Mouse (Mus musculus) lung, adult 2 months (tissue): ENCODE measurements around the gene Runx2. TPM values are rescaled to one million over a fixed set of nuclear protein-coding genes. Genes with fewer than 3 reads are reported as not detected.

ENCODE experiments used
- DNase-seq: peaks from one replicate; pipeline ENCODE4 v3.0.0; 2022
- H3K4me1 ChIP-seq: fragments of 200-500 bp; 2 replicates; pipeline ENCODE4 v1.6.1; 2011; ENCODE audit warnings: low read length; ENCODE audit not compliant: control insufficient read depth, insufficient read depth
- H3K4me3 ChIP-seq: fragments of 200-500 bp; replicated peaks from 2 replicates; pipeline ENCODE3; 2011; ENCODE audit warnings: low read depth, mild to moderate bottlenecking, control low read depth, low read length; ENCODE audit errors: extremely low read depth
- CTCF ChIP-seq: fragments of 200-500 bp; IDR thresholded peaks from 2 replicates; pipeline ENCODE4 v1.5.1; 2011; ENCODE audit warnings: mild to moderate bottlenecking, low read length, control low read depth; ENCODE audit not compliant: insufficient read depth
- POLR2A ChIP-seq: fragments of 200-500 bp; IDR thresholded peaks from 2 replicates; pipeline ENCODE4 v1.6.1; 2011; ENCODE audit warnings: low read depth, mild to moderate bottlenecking, control low read depth, low read length, borderline replicate concordance; ENCODE audit errors: extremely low read depth
- WGBS: fragments of 180-500 bp; shearing (Covaris S2); methylation state at CpG from one replicate; pipeline ENCODE4 v1.1.7; 2018; 5-methylcytosine and 5-hydroxymethylcytosine counted together
- polyA plus RNA-seq: library from polyadenylated mRNA; depleted of rRNA; stranded (reverse); fragments of >200 nt; gene quantifications from 2 replicates; pipeline ENCODE4 v1.2.3, GENCODE M21; 2012

The Runx2 gene
- polyA plus RNA-seq, 1 experiment: 6.7 TPM

DNA sequence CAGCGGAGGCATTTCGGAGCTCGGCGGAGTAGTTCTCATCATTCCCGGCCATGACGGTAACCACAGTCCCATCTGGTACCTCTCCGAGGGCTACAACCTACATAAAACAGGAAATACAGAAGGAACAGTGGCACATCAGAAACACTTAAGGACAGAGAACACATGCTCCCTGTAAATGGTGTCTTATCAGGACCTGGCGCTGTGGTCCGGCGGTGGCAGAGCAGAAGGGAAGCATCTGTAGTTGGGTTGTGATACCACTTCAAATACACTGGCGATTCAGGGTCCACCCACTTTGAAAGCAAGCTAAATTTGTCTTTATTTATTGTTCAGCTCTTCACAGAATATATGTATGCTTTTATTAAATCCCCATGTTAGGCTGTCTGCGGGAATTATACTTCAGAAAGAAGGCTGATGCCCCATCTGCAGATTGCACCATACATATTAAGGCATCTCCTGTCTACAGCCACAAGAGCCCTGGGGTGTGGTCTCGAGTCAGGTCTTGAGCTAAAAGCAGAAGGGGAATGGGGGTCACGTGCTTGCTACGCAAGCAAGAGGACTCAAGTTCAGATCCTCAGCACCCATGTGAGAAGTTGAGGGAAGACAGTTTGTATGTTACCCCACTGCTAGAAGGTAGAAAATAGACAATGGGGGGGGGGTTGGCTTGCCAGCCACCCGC, 89.7 kb downstream of the Runx2 start:
- H3K4me3 ChIP-seq: no peak overlapping the region
- no peak for DNase-seq
- TF ChIP-seq CTCF (no peak), POLR2A (no peak)
- no peaks in the 10 kb centered on the region for H3K4me1 ChIP-seq
- 87% methylated on average over 16 of the region's 16 CpGs for WGBS

DNA sequence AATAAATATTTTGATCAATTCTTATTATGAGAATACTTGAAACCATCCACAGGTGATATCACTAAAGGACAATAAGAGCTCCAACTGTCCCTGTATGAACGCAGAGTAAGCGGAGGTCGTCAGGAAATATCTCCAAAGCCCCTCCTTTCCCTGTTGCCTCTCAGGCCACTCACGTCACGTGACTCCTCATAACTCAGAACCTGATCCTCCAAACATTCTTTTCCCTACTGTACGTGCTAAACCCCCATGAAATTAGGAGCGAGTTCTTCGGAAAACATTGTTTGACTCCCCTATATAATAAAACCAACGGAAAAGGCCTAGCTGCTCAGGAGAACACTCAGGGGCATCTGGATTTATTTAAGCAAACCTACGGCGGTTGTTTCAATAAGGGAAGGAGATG, 90.3 kb downstream of the Runx2 start:
- Histone ChIP-seq H3K4me3 (no peak overlapping the region), H3K4me1 (no peaks in the 10 kb centered on the region)
- no peak for TF ChIP-seq CTCF
- no peak for TF ChIP-seq POLR2A
- WGBS: 80% methylated on average over 11 of the region's 11 CpGs
- DNase-seq: no peak

DNA sequence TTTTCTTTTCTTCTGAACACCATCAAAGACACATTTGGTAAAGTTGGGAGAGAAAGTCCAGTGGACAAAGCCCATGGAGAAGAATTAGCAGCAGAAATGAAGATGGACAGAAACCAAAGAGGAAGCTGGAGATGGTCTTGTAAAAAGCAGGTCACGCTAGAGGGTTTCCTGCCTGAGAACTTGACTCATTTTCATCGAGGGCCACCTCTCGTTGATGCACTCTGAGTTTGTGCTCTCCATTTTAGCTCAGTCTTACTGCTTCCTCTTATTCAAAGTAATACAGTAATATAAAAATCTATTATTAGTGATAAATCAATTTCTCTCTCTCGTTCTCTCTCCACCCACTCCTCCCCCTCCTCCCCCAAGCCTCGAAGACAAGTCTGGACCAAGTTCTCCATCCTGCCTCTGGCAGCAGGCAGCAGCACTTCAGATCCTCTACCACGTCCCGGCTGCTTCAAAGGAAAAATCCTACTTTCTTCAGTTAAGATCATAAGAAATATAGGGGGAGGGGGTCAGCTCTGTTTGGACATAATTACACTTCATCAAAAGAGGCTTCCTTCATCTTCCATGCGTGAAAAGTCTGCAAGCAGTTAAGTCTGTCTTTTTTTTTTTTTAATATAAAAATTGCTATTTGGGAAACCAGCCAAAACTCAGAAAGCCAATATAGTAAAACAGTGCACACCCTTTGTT, 92.3 kb downstream of the Runx2 start:
- no peak for DNase-seq
- TF ChIP-seq POLR2A: no peak
- TF ChIP-seq CTCF: no peak
- Histone ChIP-seq H3K4me1 (no peaks in the 10 kb centered on the region), H3K4me3 (no peak overlapping the region)
- 30% methylated on average over 8 of the region's 8 CpGs for WGBS

GRCm38 (mm10) chr17:44718591-44718990, 96.0 kb downstream of the Runx2 start:
- WGBS: 62% methylated on average over 6 of the region's 6 CpGs

DNA sequence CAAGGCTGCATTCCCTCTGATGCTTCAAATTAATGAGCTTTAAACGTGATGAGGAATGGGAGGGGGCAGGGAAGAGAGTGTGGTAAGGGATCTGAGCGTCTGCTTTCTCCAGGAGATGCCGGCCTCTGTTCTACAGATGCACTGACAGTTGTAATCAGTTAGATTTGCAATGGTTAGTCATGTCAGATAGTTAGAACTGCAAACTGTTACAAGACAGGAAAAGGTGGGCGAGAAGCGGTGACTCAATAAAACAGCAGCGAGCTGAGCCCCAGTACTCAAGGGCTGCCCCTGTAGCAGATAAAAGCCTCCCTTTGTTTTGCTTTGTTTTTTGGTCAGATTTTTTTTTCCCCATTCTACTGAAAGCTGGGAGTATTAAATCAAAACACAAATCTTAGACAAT, 96.6 kb downstream of the Runx2 start:
- no peak for TF ChIP-seq CTCF
- no peak for TF ChIP-seq POLR2A
- no peak for DNase-seq
- WGBS: 65% methylated on average over 6 of the region's 6 CpGs
- no peaks in the 10 kb centered on the region for H3K4me1 ChIP-seq
- H3K4me3 ChIP-seq: no peak overlapping the region

More at GRCm38 (mm10) chr17:44718591-44718990, 96.0 kb downstream of the Runx2 start:
- no peak for TF ChIP-seq POLR2A
- TF ChIP-seq CTCF: no peak
- H3K4me3 ChIP-seq: no peak overlapping the region
- no peaks in the 10 kb centered on the region for H3K4me1 ChIP-seq
- no peak for DNase-seq

- Histone ChIP-seq H3K4me1 (peaks cover 5% of the 10 kb centered on the region), H3K4me3 (no peak overlapping the region)
- no peak for TF ChIP-seq CTCF
- no peak for TF ChIP-seq POLR2A
- DNase-seq: no peak
- 45% methylated on average over 4 of the region's 4 CpGs for WGBS
Measured at GRCm38 (mm10) chr17:44714116-44714515, 100.5 kb downstream of the Runx2 start.

DNA sequence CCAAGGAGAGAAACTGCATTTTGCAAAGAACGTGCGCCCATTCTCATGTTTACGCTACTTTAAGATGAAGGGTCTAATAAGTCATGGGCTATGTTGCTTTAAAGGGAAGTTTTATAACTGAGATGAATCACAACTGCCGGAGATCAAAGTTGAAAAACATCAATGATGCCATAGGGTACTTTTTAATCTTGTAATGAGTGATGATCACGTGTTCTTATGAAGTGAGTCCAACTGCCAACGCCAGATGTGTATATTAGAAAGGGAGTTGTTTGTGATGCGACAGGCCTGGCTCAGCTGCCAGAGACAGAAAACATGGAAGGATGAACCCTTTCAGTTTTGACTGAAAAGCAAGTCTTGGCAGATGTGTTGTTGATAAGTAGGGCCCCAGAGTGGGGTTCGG, 101.2 kb downstream of the Runx2 start:
- Histone ChIP-seq H3K4me1 (peaks cover 5% of the 10 kb centered on the region), H3K4me3 (no peak overlapping the region)
- no peak for DNase-seq
- TF ChIP-seq CTCF (no peak), POLR2A (no peak)
- WGBS: 74% methylated on average over 8 of the region's 8 CpGs

DNA sequence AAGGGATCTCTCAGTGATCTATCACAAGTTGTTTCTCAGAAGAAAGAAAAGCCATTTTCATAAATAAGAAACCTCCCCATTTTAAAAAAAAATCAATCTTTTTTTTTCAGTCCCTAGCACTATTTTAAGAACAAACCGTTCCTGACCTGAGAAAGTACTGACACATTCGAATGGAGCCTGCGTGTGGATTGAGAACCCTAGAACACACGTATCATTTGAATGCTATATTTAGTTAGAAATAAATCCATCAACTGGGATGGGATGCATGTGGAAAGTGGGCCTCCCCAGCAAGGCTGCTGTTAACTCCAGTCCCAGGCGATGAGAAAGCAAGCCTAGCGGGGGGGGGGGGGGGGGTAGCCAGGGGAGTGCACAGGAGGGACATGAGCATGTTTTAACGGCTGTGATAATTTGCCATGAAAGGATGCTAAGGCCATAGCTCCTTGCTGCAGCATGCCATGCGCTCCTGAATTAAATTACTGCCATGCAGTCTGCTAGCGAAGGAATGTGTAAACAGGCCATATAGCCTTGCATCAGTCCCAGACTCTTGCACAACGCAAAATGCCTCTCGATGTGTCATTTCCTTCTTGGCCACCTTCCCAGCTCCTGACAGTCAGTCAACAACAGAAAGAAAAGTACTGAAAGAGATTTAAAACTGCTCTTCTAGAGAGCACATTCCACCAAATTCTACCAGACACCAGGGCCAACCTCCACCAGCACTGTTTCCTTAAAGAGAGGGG, 104.9 kb downstream of the Runx2 start:
- peaks cover 5% of the 10 kb centered on the region for H3K4me1 ChIP-seq
- TF ChIP-seq POLR2A (no peak), CTCF (no peak)
- WGBS: 20% methylated on average over 11 of the region's 11 CpGs
- DNase-seq: peak; percentile 78
- no peak overlapping the region for H3K4me3 ChIP-seq

DNA sequence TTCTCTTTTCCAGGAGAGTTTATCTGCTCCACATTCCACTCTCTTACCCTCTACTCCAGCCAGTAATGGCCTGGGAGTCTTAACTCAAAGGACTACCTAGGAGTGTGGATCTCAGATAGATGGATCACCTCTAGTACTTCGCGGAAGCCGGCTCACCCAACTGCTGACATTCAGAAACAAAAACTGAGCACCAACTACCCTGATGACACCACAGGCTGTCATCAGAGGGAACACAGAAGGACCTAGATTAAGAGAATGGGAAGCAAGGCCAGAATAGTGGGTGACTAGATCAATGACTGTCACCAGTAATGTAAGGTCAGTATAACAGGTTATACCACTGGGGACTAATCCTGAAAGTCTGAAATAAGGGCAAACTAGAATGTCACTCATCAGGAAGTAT, 106.6 kb downstream of the Runx2 start:
- no peak for DNase-seq

More for the DNA sequence above, 106.6 kb downstream of the Runx2 start:
- Histone ChIP-seq H3K4me1 (peaks cover 5% of the 10 kb centered on the region), H3K4me3 (no peak overlapping the region)
- TF ChIP-seq CTCF: no peak
- no peak for TF ChIP-seq POLR2A
- 87% methylated on average over 3 of the region's 3 CpGs for WGBS
